ENCODE assay signal across 7 mouse cellular contexts in genomic region chr2:30067031-30067888, GRCm38 (mm10). TPM values are rescaled to one million over a fixed set of nuclear protein-coding genes. Genes with fewer than 3 reads are reported as not detected.
DNase-seq lines count a peak whose midpoint lies in the region; ATAC-seq and TF ChIP-seq lines count a peak whose summit lies in the region.

No protein-coding gene starts in this region.

- H3K27me3 ChIP-seq in E14TG2a.4 (ENCODE audit: insufficient read depth, low read length), result no peaks in the 10 kb centered on the region
- no peaks in the 10 kb centered on the region for H3K27me3 ChIP-seq in hindbrain, embryonic 12.5 days
- no peaks in the 10 kb centered on the region for H3K27me3 ChIP-seq in limb, embryonic 10.5 days (ENCODE audit: low read depth, poor library complexity, severe bottlenecking)
- no peaks in the 10 kb centered on the region for H3K27me3 ChIP-seq in midbrain, embryonic 14.5 days (ENCODE audit: control insufficient read depth, insufficient read depth, low read length)
- H3K27me3 ChIP-seq in splenic B cell, adult 2 months (ENCODE audit: control insufficient read depth, insufficient read depth, low read length, poor library complexity, severe bottlenecking), result no peaks in the 10 kb centered on the region

- H3K27ac ChIP-seq in hindbrain, embryonic 12.5 days, result peak overlapping the region; percentile 100
- peak overlapping the region; percentile 100 for H3K27ac ChIP-seq in limb, embryonic 10.5 days
- peak overlapping the region; percentile 99 for H3K27ac ChIP-seq in midbrain, embryonic 14.5 days (replicated peaks; ENCODE audit: low read depth, low read length)

- TF ChIP-seq CTCF in E14TG2a.4 (conservative IDR thresholded peaks at IDR 0.05; ENCODE audit: low read length), result no peak

- H3K36me3 ChIP-seq in E14TG2a.4 (ENCODE audit: insufficient read depth, low read length), result peaks cover 74% of the 10 kb centered on the region
- H3K36me3 ChIP-seq in hindbrain, embryonic 12.5 days, result peaks cover 26% of the 10 kb centered on the region
- H3K36me3 ChIP-seq in limb, embryonic 10.5 days, result peaks cover 43% of the 10 kb centered on the region
- peaks cover 33% of the 10 kb centered on the region for H3K36me3 ChIP-seq in midbrain, embryonic 14.5 days (ENCODE audit: control insufficient read depth, insufficient read depth, low read length)
- H3K36me3 ChIP-seq in splenic B cell, adult 2 months (ENCODE audit: control insufficient read depth, insufficient read depth, low read length, poor library complexity, severe bottlenecking), result peaks cover 12% of the 10 kb centered on the region

- ATAC-seq in erythroblast, adult 5-6 weeks (replicated peaks; ENCODE audit: low FRiP score, poor library complexity, severe bottlenecking), result 0 out of 2 replicates have a peak, but pooled peaks have one; percentile 4
- ATAC-seq in hindbrain, embryonic 12.5 days (ENCODE audit: low FRiP score), result peak; percentile 27
- ATAC-seq in midbrain, embryonic 14.5 days (ENCODE audit: low FRiP score, low TSS enrichment), result peak; percentile 35

- H3K4me3 ChIP-seq in E14TG2a.4 (replicated peaks; ENCODE audit: low read length), result peak overlapping the region; percentile 95
- H3K4me3 ChIP-seq in hindbrain, embryonic 12.5 days, result peak overlapping the region; percentile 98
- H3K4me3 ChIP-seq in limb, embryonic 10.5 days, result peak overlapping the region; percentile 100
- H3K4me3 ChIP-seq in midbrain, embryonic 14.5 days (replicated peaks; ENCODE audit: low read depth, low read length), result peak overlapping the region; percentile 99

- DNase-seq in adrenal gland, postnatal 10 days, result peak; percentile 62
- peak; percentile 70 for DNase-seq in limb, embryonic 10.5 days (ENCODE audit: low spot score)
- peak; percentile 82 for DNase-seq in midbrain, embryonic 14.5 days
- peak; percentile 61 for DNase-seq in splenic B cell, adult 2 months (ENCODE audit: low read depth, low spot score)

- H3K9ac ChIP-seq in hindbrain, embryonic 12.5 days, result peak overlapping the region; percentile 99
- peak overlapping the region; percentile 98 for H3K9ac ChIP-seq in midbrain, embryonic 14.5 days (replicated peaks; ENCODE audit: low read length)

- WGBS in hindbrain, embryonic 12.5 days, result under 1% methylated on average over 36 of the region's 69 CpGs
- under 1% methylated on average over 51 of the region's 69 CpGs for WGBS in limb, embryonic 10.5 days
- 1% methylated on average over 68 of the region's 69 CpGs for WGBS in midbrain, embryonic 14.5 days

- no peaks in the 10 kb centered on the region for H3K9me3 ChIP-seq in E14TG2a.4 (ENCODE audit: low read length)
- no peaks in the 10 kb centered on the region for H3K9me3 ChIP-seq in hindbrain, embryonic 12.5 days (replicated peaks)
- H3K9me3 ChIP-seq in limb, embryonic 10.5 days (replicated peaks), result no peaks in the 10 kb centered on the region
- H3K9me3 ChIP-seq in midbrain, embryonic 14.5 days (ENCODE audit: control insufficient read depth, low read length), result no peaks in the 10 kb centered on the region

- peak overlapping the region; percentile 64 for H3K4me2 ChIP-seq in hindbrain, embryonic 12.5 days (replicated peaks)
- H3K4me2 ChIP-seq in midbrain, embryonic 14.5 days (ENCODE audit: low read length), result peak overlapping the region; percentile 72

- H3K4me1 ChIP-seq in E14TG2a.4 (replicated peaks; ENCODE audit: low read depth, low read length), result peaks cover 57% of the 10 kb centered on the region
- H3K4me1 ChIP-seq in hindbrain, embryonic 12.5 days, result peaks cover 33% of the 10 kb centered on the region
- peaks cover 39% of the 10 kb centered on the region for H3K4me1 ChIP-seq in limb, embryonic 10.5 days
- H3K4me1 ChIP-seq in midbrain, embryonic 14.5 days (ENCODE audit: control insufficient read depth, insufficient read depth, low read length), result peaks cover 25% of the 10 kb centered on the region

RNA-seq across cellular contexts. Expression of gene Set, which starts 10.1 kb away (rescaled TPM):
- 100 to 1,000 TPM; 216 to 221 TPM for total RNA-seq in adrenal gland, postnatal 10 days (2021)
- 50.0 and 56.0 TPM in 2 replicates for total RNA-seq in erythroblast, adult 5-6 weeks (2015; ENCODE audit: low replicate concordance)
- 143 and 233 TPM in 2 replicates for total RNA-seq in erythroblast, adult 5-6 weeks (2017; ENCODE audit: low replicate concordance)
- polyA plus RNA-seq in hindbrain, embryonic 12.5 days (2016; fragmentation: Nextera tagmentation; extraction: Ambion mirVana), result 558 and 568 TPM in 2 replicates
- 854 and 929 TPM in 2 replicates for polyA plus RNA-seq in limb, embryonic 10.5 days (2016; fragmentation: Nextera tagmentation; extraction: Ambion mirVana)
- polyA plus RNA-seq in midbrain, embryonic 14.5 days (2014; fragmentation: Nextera tagmentation; extraction: Ambion mirVana), result 376 and 427 TPM in 2 replicates

RNA-seq across cellular contexts. Expression of gene Pkn3, which starts 10.2 kb away (rescaled TPM):
- 10 to 100 TPM in 1 of 2 experiments, 1 to 10 TPM in 1; 6.3 to 10.1 TPM for total RNA-seq in adrenal gland, postnatal 10 days (2021)
- 0.63 and 13.3 TPM in 2 replicates for total RNA-seq in erythroblast, adult 5-6 weeks (2015; ENCODE audit: low replicate concordance)
- total RNA-seq in erythroblast, adult 5-6 weeks (2017; ENCODE audit: low replicate concordance), result 0.68 and 3.3 TPM in 2 replicates
- 7.0 and 7.2 TPM in 2 replicates for polyA plus RNA-seq in hindbrain, embryonic 12.5 days (2016; fragmentation: Nextera tagmentation; extraction: Ambion mirVana)
- 13.5 and 14.7 TPM in 2 replicates for polyA plus RNA-seq in limb, embryonic 10.5 days (2016; fragmentation: Nextera tagmentation; extraction: Ambion mirVana)
- polyA plus RNA-seq in midbrain, embryonic 14.5 days (2014; fragmentation: Nextera tagmentation; extraction: Ambion mirVana), result 1.1 and 1.9 TPM in 2 replicates

RNA-seq across cellular contexts. Expression of gene Wdr34, which starts 18.6 kb away (rescaled TPM):
- total RNA-seq in adrenal gland, postnatal 10 days (2021), result 10 to 100 TPM; 20.1 to 24.4 TPM
- total RNA-seq in erythroblast, adult 5-6 weeks (2015; ENCODE audit: low replicate concordance), result 3.5 and 4.6 TPM in 2 replicates
- total RNA-seq in erythroblast, adult 5-6 weeks (2017; ENCODE audit: low replicate concordance), result 0.09 and 0.84 TPM in 2 replicates
- 40.4 and 41.0 TPM in 2 replicates for polyA plus RNA-seq in hindbrain, embryonic 12.5 days (2016; fragmentation: Nextera tagmentation; extraction: Ambion mirVana)
- 38.6 and 45.0 TPM in 2 replicates for polyA plus RNA-seq in limb, embryonic 10.5 days (2016; fragmentation: Nextera tagmentation; extraction: Ambion mirVana)
- 62.9 and 80.2 TPM in 2 replicates for polyA plus RNA-seq in midbrain, embryonic 14.5 days (2014; fragmentation: Nextera tagmentation; extraction: Ambion mirVana)

RNA-seq across cellular contexts. Expression of gene Zdhhc12, which starts 26.2 kb away (rescaled TPM):
- total RNA-seq in adrenal gland, postnatal 10 days (2021), result 10 to 100 TPM; 14.9 to 19.0 TPM
- total RNA-seq in erythroblast, adult 5-6 weeks (2015; ENCODE audit: low replicate concordance), result 7.9 TPM in 1 of 2 replicates, not detected in the other
- total RNA-seq in erythroblast, adult 5-6 weeks (2017; ENCODE audit: low replicate concordance), result 0.85 and 2.9 TPM in 2 replicates
- polyA plus RNA-seq in hindbrain, embryonic 12.5 days (2016; fragmentation: Nextera tagmentation; extraction: Ambion mirVana), result 23.7 and 25.5 TPM in 2 replicates
- 35.6 and 37.2 TPM in 2 replicates for polyA plus RNA-seq in limb, embryonic 10.5 days (2016; fragmentation: Nextera tagmentation; extraction: Ambion mirVana)
- polyA plus RNA-seq in midbrain, embryonic 14.5 days (2014; fragmentation: Nextera tagmentation; extraction: Ambion mirVana), result 17.6 and 18.7 TPM in 2 replicates

RNA-seq across cellular contexts. Expression of gene Zer1, which starts 57.1 kb away (rescaled TPM):
- total RNA-seq in adrenal gland, postnatal 10 days (2021), result 10 to 100 TPM; 29.9 to 45.4 TPM
- total RNA-seq in erythroblast, adult 5-6 weeks (2015; ENCODE audit: low replicate concordance), result 10.2 and 10.4 TPM in 2 replicates
- total RNA-seq in erythroblast, adult 5-6 weeks (2017; ENCODE audit: low replicate concordance), result 12.8 and 17.0 TPM in 2 replicates
- 11.8 and 12.6 TPM in 2 replicates for polyA plus RNA-seq in hindbrain, embryonic 12.5 days (2016; fragmentation: Nextera tagmentation; extraction: Ambion mirVana)
- polyA plus RNA-seq in limb, embryonic 10.5 days (2016; fragmentation: Nextera tagmentation; extraction: Ambion mirVana), result 6.5 and 9.3 TPM in 2 replicates
- polyA plus RNA-seq in midbrain, embryonic 14.5 days (2014; fragmentation: Nextera tagmentation; extraction: Ambion mirVana), result 15.1 and 15.6 TPM in 2 replicates

Comparison
In these comparisons a context has a peak if more than half of its experiments do, and no peak if none do; other contexts are left out.
1. Peak in every context shown above with its lines: DNase-seq, ATAC-seq, H3K4me3 ChIP-seq and H3K27ac ChIP-seq.